Mouse (Mus musculus) CD4-positive, CD25-positive, alpha-beta regulatory T cell, adult 4 months (primary cell): Measurements from ENCODE around the gene Kif21a. TPM values are rescaled to one million over a fixed set of nuclear protein-coding genes. Genes with fewer than 3 reads are reported as not detected.

Experiments used
- ATAC-seq: one replicate; pipeline ENCODE4 v1.8.0; 2017
- polyA plus RNA-seq, 2 experiments: library from polyadenylated mRNA; unstranded; fragments of 100-300 nt; shearing (Covaris generic); gene quantifications; one replicate each; pipeline ENCODE4 v1.2.1; 2017

The Kif21a gene
- polyA plus RNA-seq, 2 experiments from 2014 or later = not detected

DNA sequence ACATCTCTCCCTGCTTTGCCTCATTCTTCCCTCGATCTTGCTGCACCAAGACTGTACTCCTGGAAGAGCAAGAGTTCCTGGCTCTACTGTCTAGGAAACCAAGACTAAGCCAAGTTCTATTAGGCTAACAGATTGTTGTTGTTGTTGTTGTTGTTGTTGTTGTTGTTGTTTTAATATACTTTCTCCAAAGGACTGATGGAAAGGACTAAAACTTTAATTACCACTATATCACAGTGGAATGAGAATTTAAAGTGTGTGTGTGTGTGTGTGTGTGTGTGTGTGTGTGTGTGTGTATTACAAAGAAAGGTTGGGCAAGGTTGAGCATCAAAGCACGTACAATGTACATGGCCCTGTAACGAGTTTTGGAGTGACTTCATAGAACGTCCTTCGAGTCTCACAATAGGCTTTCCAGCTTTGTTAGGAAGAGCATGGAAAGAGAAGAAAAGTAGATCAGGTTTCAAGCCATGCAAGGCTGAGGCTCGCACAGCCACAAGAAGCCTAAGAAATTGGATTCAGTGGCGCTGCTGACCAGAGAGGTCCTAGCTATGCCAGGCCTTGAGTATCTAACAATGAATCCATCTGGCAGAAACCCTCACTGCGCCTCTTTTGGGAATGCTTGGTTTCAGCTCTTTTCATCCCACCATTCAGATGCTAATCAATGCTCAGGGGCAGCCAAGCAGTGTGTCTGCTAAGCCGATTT lies 31.4 kb downstream of the Kif21a start:
- ATAC-seq = no peak

DNA sequence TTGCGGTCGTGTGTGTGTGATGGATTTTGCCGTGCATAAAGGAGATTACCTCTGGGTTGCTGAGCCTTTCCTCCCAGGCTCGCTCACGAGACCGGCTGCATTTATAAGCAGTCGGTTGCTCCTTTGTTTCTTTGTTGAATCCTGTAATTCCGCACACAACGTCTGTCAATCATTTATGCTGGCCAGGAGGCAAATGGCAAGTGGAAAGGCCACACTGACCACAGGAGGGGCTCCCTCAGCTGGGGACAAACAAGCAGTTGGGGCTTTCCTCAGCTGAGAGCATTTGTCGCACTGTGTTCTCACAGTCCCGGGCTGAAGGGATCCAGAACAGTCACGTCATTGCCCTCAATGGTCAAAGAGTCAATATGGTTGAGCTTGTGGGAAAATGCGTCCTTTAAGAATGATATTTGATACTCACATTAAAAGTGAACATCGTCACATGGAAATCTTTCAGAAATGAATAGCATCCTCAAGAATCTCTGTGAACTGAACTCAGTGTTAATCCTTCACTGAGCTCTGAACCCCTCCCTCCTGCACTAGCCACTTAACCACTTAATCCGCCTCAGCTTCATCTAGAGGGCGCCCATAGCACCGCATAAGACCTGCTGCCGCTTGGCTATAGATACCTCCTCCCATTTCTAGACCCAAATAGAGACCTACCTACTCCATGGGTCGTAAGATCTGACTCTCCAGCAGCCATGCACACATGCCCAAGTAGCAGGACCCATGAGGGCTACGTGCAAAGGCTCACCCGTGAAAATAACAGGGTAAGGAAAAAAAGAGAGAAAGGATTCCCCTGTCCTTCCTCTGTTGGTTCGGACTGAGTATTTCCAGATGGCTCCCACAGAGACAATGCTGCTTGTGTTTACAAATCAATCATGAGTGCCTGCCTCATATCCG lies 32.2 kb downstream of the Kif21a start:
- no peak for ATAC-seq

DNA sequence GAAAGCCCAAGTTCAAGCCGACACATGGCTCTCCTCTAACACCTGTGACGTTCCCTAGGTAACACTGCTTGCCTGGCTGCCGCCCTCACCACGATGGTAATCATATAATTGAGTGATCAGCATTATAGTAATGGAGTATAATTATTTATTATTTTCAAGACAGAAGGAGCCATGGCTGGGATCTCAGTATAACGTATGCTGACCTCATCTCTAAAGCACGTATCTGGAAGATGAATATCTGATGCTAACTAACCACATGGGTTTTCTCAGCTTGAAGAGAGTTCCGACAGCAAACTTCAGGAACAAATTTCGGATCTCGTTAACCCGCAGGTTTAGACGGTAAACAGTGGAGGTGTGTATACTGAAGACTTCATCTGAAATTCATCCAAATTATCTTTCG lies 33.4 kb downstream of the Kif21a start:
- no peak for ATAC-seq

DNA sequence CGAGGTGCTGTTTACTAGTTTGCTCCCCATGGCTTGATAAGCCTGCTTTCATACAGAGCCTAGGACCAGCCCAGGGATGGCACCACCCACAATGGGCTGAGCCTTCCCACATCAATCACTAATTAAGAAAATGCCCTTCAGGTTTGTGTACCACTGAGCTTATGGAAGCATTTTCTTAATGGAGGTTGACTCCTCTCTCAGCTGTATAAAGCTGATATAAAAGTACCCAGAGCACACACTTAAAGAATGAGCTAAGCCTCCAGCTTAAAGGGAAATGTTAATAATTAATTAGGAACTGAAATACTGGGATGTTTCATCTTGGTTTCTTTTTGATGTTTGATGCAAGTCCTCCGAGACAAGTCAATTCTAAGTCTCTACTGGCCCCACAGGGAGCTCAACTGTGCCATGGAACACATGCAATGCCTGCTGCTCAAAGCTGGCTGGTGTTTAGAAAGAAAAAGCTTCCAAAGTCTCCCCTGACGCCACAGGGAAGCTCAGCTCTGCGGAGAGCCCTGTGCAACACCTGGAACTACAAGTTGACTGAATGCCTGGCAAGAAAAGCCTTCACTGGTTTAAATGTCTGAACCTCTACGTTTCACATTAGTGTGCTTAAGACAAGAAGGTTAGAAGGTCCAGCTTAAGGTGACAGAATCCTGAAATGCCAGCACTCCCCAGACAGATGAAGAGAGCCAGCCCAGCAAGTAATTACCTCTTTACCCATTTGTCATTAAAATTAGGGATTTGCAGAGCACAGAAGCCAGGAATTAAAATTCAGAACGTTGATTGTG lies 36.8 kb downstream of the Kif21a start:
- no peak for ATAC-seq

DNA sequence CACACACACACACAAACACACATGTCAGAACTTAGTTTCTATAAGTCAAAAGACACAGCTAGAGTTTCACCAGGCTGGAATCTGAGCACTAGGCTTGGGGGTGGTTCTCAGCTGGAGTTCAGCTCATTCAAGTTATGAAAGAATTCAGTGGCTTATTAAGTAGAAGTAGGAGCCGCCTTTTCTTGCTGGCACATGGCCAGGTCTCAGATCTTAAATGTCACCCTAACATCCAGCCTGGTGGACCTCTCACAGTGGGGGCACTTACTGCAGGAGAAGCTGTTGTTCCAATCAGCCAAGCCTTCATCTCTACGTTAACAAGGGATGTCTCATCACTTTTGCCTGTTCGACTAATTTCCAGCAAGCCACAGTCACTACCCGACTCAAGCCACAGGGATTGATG lies 39.5 kb downstream of the Kif21a start:
- ATAC-seq = no peak

DNA sequence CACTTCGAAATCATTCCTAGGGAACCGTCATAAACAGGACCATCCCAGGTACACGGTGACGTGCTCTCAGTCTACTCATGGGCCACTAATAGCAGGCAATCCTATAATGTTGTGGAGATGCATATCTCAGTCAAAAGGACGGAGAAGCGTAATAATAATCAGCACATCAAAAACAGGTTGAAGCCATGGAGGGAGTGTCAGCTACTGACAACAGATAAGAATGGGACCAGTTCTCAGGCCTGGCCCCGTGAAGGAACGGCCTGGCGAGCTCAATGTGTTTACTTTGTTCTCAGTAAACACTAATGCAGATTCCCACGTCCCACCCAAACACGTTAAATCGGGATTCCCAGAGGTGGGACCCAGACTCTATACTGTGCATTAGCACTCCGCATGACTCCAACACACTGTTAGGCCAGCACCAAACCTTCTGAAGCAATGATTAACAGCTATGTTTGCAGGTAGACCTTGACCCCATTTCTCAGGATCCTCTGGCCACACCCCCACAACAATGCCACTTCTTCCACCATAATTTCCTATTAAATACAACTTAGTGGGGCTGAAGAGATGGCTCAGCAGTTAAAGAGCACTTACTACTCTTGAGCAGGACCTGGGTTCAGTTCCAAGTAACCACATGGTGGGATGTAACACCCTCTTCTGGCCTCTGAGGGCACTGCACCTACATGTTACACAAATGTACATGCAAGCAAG lies 42.5 kb downstream of the Kif21a start:
- ATAC-seq = no peak

DNA sequence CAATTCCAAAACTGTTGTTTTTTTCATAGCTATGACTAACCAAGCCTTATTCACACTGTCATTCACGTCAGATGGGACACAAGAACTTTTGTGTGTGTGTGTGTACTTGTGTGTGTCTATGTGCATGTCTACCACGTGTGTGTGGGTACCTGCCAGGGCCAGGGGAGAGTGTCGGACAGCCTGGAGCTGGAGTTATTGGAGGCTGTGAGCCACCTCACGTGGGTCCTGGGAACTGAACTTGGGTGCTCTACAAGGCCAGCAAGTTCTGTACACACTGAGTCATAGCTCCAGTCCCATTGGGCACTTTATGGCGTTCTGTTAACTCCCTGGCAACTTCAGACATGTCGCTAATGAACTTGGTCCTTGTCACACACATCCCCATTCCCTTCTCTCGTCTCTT lies 45.0 kb downstream of the Kif21a start:
- ATAC-seq = no peak

DNA sequence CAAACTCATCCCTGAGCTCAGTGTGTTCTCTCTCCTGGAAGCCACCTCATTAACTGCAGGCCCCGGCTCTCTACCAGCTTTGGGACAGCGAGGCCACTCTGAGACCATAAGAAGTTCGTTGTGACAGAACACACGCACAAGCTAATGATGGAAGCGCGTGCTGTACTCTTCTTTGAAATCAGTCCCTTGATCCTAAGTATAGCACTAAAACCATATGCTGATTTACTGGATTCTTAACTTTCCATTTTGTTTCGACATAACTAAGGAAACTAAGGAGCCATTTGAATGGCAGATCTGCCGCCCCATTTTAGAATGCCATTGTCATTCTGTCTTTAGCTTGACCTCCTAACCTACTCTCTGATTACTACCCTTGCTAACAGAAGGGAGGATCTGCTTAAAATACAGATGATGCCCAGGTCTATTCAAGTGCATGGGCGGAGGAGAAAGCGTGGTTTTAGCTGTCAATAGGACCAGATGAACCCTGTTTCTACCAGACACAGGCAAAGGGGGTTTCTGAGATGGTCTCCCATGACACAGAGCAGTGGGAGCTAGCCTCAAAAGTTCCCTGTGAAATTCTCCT lies 48.6 kb downstream of the Kif21a start:
- ATAC-seq = no peak

DNA sequence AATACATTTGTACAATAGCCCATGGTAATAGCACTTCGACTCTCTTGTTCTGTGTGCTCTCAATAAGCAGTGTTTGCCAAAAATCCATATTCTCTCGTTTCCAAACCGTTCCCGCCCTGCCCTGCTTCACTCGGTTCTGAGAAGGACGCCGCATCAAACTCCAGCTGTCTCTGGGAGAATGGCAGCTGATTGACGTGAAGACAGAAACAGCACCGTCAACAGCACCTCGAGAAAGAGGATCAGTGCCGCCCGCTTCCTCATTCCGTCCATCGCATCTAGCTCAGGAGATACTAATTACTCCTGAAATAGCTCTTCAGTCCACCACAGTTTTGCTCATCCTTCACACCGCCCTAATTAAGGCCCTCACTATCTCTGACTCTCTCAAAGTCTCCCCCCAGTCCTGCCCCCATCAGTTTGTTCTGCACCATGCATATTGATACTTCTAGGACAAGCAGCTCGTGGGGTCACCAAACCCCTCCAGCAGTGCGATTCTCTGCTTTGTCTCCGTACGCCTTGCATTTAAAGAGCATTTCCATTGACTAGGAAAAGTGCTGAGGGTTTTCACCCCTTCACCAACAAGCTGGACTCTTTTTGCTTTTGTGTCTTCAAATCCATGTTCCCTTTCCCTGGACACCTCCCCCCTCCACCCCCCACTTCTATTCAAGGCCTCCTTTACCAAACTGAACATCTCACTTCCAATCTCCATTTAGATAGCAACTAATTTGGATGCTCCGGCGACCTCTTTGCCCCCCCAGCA lies 49.3 kb downstream of the Kif21a start:
- no peak for ATAC-seq

DNA sequence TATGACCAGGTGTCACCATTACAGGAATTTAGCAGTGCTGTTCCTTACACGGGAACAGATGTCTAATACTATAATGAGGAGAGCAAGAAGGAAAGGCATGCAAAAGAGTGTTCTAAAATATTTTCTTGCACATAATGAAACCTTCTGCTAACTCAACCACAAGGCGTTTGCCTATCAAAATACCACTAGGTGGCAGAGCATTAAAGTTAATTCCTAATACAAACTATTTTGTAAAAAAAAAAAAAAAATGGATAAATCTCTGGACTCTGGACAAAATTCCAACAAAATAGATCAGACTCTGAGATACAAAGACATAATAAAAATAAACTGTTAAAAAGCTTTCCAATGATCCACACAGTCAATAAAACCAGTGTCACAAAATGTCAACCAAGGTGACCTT lies 56.9 kb downstream of the Kif21a start:
- ATAC-seq = no peak

DNA sequence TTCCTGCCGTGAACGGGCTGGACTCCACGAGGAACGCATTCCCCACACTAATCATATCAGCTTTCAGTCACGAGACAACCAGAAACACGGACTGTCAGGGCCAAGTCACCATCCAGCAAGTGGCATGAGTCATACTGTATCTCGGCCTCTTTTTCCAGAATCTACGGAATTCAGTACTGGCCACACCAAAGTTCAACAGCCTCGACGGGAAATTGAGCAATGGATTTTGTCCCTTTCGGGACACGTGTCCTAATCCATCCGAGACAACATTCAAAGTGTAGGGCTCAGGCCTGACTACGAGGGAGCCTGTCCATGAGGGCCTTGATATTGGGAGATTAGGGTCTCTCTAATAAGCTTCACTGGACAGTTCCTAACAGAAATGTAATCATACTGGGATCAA lies 57.4 kb downstream of the Kif21a start:
- ATAC-seq = no peak

DNA sequence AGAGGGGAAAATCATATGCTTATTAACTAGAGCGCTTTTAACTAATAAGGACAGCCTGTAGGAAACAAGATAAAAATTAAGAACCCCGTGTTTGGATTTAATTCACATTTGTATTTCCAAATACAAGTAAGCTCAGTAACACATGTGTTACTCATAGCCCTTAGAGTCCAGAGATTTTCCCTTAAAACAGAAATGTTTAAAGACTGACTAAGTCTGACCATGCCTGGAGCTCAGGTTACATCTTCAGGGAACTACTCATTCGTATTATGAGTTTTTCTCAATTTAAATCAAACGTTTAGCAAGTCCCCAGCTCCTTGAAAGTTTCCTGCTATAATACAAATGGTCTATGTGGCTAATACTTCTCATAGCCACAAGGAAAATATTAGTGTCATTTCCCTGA lies 57.9 kb downstream of the Kif21a start:
- no peak for ATAC-seq

DNA sequence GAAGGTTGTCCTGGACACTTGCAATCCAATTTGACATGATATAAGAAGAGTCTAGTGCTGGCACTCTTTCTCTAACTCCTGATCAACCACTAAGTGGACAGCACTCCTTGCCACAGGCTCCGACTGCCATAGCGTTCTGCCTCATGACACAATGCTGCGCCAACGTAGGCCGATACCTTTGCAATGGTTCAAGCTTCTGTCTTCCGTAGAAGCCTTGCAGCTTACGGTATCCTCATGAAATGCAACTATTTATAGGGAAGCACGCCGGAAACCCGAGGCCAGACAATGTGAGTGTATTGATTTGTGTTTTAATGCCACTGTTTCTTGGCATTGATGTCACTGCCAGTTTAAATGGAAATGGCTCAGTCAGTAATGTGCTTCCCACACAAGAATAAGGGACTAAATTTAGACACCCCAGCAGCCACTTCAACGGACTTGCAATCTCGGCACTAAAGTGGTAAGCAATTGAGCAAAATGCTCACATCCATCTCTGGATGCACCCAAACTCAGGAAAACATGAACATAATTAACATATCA lies 62.0 kb downstream of the Kif21a start:
- no peak for ATAC-seq

DNA sequence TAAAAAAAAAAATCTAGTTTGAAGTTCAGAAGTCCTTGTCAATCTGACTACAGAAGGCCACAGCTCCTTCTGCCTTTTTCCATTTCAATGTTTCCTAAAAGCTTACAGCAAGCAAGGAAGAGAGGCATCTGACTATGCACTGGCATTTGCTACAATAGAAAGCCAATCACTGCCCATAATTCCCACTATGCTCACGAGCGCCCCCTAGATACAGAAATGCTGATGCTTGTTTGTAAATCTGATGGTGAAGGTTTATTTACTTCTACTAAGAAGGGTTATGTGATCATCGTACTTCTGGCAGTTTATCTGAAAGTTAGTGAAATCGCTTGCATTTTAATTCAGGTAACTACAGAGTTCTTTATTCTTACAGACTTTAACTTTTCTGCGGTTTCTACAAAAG lies 73.8 kb downstream of the Kif21a start:
- ATAC-seq = no peak

DNA sequence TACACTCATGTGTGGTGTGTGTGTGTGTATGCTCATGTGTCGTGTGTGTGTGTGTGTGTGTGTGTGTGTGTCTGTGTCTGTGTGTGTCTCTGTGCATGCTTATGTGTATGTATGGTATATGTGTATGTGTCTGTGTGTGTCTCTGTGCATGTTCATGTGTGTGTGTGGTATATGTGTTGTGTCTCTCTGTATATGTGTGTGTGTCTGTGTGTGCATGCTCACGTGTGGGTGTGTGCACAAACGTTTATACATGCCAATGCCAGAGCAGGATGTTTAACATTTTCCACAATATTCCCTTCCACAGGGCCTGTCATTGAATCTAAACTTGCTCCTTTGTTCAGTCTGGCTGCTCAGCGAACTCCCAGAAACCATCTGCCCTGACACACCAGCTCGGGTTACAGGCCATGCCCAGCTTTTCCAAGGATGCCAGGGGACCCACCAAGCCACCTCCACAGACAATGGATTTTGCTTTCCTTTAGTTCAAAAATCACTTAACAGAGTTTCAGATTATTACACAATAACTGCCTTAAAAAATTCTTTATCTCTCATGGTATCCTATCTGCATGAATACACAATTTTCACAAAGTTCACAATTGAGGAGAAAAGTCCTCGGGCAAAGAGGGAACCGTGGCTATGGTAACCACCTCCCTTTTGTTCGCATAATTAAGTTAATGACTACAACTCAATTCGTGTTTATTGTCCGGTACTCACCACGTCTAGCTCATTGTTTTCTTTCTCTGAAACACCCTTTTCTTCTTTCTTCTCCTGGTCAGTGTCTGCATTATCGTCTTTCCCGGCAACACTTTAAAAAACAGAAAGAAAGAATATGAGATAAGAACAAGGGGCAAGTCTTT lies 77.6 kb downstream of the Kif21a start:
- no peak for ATAC-seq

DNA sequence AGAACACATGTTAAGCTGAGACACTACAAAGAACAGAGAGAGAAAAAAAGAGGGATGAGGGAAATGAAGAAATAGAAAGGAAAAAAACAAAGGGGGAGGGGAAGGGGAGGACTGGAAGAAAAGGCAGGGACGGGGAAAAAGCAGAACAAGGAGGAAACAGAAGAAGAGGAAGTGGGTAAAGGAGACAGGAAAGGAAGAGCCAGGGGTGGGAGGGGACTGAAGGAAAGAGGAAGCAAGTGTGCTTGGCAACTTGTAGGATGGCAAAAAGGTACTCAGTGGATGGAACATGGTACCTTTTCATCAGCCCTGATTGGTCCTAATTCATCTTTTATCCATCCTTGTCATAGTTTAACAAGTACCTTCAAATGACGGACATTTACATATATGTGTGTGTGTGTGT lies 86.4 kb downstream of the Kif21a start:
- no peak for ATAC-seq

DNA sequence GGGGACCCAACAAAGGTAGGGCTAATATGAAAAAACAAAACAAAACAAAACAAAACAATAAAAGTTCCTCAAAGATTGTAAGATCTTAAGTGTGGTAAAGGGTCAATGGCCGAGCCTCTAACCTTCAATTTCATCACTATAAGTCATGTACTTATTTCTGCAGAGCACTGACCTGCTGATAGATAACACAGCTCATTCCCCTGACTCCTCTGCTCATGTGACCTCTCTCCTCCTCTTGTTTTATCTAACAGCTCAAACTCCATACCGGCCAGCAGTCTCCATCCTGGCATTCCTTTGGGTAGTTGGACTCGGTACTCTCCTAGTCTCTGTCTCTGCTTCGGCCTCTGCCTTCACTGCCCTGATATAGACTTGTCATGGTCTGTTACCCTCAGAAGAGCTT lies 87.2 kb downstream of the Kif21a start:
- ATAC-seq = no peak

DNA sequence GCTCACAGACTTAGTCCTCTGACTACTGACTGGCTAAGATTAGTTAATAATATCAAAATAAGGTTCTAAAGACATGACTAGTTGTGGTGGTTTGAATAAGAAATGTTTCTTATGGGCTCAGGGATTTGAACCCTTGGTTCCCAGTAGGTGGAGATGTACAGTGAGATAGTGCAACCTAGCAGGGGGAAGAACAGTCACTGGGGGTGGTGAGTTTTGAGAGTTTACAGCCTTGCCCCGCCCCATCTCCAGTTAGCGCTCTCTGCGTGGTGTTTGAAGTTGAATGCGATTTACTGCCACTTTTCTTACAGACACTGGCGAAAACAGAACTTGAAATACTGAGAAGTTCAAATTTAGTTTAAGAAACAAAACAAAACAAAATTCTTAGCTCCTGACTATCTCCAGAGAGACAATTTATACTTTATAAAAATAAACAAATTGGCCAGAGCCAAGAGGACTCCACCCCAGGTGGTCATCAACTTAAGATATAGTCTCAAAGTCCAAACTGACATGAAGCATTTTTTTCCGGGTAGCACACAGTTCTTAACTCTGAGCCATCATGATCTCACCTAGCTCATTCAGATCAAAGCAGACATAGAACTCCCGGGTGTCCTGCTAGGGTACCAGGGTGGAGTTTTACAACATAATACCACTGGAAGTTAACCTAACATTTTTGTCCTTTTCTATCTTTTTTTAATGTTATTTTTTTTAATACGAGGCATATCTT lies 88.8 kb downstream of the Kif21a start:
- ATAC-seq = no peak

DNA sequence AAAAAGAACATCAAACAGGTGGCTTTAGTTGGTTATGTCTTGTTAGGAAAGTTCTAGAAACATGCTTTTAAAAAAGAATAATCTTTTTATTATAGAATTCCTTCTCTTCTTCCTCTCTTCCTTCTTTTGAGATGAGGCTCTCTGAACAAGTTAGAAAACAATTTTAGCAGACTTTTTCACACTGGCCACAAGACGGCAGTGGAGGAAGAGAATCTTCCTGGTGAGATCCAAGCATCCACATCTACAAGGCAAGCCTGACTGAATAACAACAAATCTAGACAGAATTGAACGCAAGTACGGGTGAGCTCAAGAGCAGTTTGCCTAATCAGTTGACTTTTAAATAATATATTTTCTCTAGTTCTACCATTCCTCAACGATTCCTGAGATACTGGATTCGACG lies 98.4 kb downstream of the Kif21a start:
- no peak for ATAC-seq

DNA sequence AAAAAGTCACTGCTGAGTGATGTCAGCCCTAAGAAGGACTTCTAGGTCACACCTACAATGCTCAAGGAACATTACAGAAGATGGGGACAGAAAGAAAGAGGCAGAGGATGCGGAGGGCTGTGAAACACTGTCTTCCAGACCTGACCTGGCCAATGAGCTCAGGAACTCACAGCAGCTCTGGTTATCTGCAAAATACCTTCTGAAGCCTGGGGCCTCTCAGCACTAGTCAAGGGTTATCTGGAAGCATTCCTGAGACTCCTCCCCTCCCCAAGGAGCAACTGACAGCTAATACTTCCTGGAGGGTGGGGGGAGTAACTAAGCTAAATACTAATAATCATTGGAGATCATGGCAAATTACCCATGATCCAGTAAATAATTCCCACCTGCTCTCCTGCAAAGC lies 111.3 kb downstream of the Kif21a start:
- ATAC-seq = no peak
